Mouse (Mus musculus) stomach, postnatal 0 days (tissue): ENCODE measurements around the gene Slc25a1. TPM values are rescaled to one million over a fixed set of nuclear protein-coding genes. Genes with fewer than 3 reads are reported as not detected.

Source experiments
- ATAC-seq: fragments of 200-750 bp; cut with Nextera tagmentation; 2 replicates; pipeline ENCODE4 v1.8.0; 2017; ENCODE audit not compliant: low FRiP score, low TSS enrichment
- DNase-seq: peaks from one replicate; pipeline ENCODE4 v3.0.0-alpha.2; 2016; ENCODE audit warnings: low spot score
- H3K27ac ChIP-seq: fragments of 300-500 bp; sonication (generic); replicated peaks from 2 replicates; pipeline ENCODE4 v1.5.1; 2014; ENCODE audit warnings: mild to moderate bottlenecking, control low read depth
- H3K27me3 ChIP-seq: fragments of 300-500 bp; sonication (generic); 2 replicates; pipeline ENCODE4 v1.6.1; 2014; ENCODE audit warnings: low read length; ENCODE audit not compliant: control insufficient read depth, insufficient read depth
- H3K36me3 ChIP-seq: fragments of 300-500 bp; sonication (generic); 2 replicates; pipeline ENCODE4 v1.6.1; 2014; ENCODE audit warnings: low read length, mixed read lengths; ENCODE audit not compliant: control insufficient read depth, insufficient read depth
- H3K4me1 ChIP-seq: fragments of 300-500 bp; sonication (generic); replicated peaks from 2 replicates; pipeline ENCODE4 v1.6.1; 2014; ENCODE audit warnings: antibody characterized with exemption; ENCODE audit not compliant: control insufficient read depth, insufficient read depth
- H3K4me2 ChIP-seq: fragments of 300-500 bp; sonication (generic); replicated peaks from 2 replicates; pipeline ENCODE4 v1.6.1; 2014; ENCODE audit warnings: low read depth, mild to moderate bottlenecking, control low read depth, moderate library complexity
- H3K4me3 ChIP-seq: fragments of 300-500 bp; sonication (generic); 2 replicates; pipeline ENCODE4 v1.5.1; 2014; ENCODE audit warnings: low read depth, low read length, control low read depth
- H3K9ac ChIP-seq: fragments of 300-500 bp; sonication (generic); 2 replicates; pipeline ENCODE4 v1.6.1; 2014; ENCODE audit warnings: mild to moderate bottlenecking, low read length, control low read depth, mixed read lengths
- H3K9me3 ChIP-seq: fragments of 300-500 bp; sonication (generic); 2 replicates; pipeline ENCODE4 v1.6.1; 2016; ENCODE audit warnings: low read length; ENCODE audit not compliant: control insufficient read depth
- CTCF ChIP-seq: IDR thresholded peaks from 2 replicates; pipeline ENCODE4 v1.5.1; 2016; ENCODE audit warnings: antibody characterized with exemption, low read depth, mild to moderate bottlenecking, moderate library complexity
- EP300 ChIP-seq: optimal IDR thresholded peaks from 2 replicates; pipeline ENCODE3; 2016; ENCODE audit warnings: antibody characterized with exemption
- WGBS: fragments of 180-500 bp; shearing (Covaris S2); extraction: QIAGEN DNeasy Blood & Tissue Kit; methylation state at CpG from one replicate; pipeline ENCODE4 v1.1.7; 2014; 5-methylcytosine and 5-hydroxymethylcytosine counted together
- polyA plus RNA-seq: library from polyadenylated mRNA; unstranded; fragments of >200 nt; fragmentation: Nextera tagmentation; extraction: Ambion mirVana; gene quantifications from 2 replicates; pipeline ENCODE4 v1.2.1, GENCODE M21; 2015

The Slc25a1 gene
- polyA plus RNA-seq, 1 experiment from 2014 or later, result 219 TPM

GRCm38 (mm10) chr16:17936776-17937175 lies 8.8 kb upstream of the Slc25a1 start:
- Histone ChIP-seq H3K9ac (no peak overlapping the region), H3K27ac (peak overlapping the region; percentile 83), H3K4me3 (no peak overlapping the region), H3K9me3 (no peaks in the 10 kb centered on the region), H3K27me3 (no peaks in the 10 kb centered on the region), H3K4me1 (no peaks in the 10 kb centered on the region), H3K36me3 (no peaks in the 10 kb centered on the region), H3K4me2 (no peak overlapping the region)
- DNase-seq (peak; percentile 45), ATAC-seq (no peak)
- TF ChIP-seq EP300 (no peak), CTCF (no peak)
- WGBS, result 60% methylated on average over 10 of the region's 10 CpGs

- H3K4me1 ChIP-seq, result no peaks in the 10 kb centered on the region
- H3K27me3 ChIP-seq, result no peaks in the 10 kb centered on the region
- no peaks in the 10 kb centered on the region for H3K36me3 ChIP-seq
- ATAC-seq, result no peak
- H3K4me3 ChIP-seq, result no peak overlapping the region
- no peak overlapping the region for H3K9ac ChIP-seq
- no peak for DNase-seq
- H3K9me3 ChIP-seq, result no peaks in the 10 kb centered on the region
- peak overlapping the region; percentile 63; the same call in 1 of the 2 replicates for H3K27ac ChIP-seq
- no peak overlapping the region for H3K4me2 ChIP-seq
- no peak for TF ChIP-seq CTCF
- no peak for TF ChIP-seq EP300
- 59% methylated on average over 3 of the region's 3 CpGs for WGBS
Measured at GRCm38 (mm10) chr16:17934445-17934910, 6.5 kb upstream of the Slc25a1 start.

- DNase-seq (no peak), ATAC-seq (0 out of 2 replicates have a peak, but pooled peaks have one; percentile 5)
- 51% methylated on average over 9 of the region's 9 CpGs for WGBS
- H3K4me2 ChIP-seq, result no peak overlapping the region
- H3K4me3 ChIP-seq, result no peak overlapping the region
- no peaks in the 10 kb centered on the region for H3K9me3 ChIP-seq
- TF ChIP-seq CTCF (no peak), EP300 (no peak)
- no peaks in the 10 kb centered on the region for H3K36me3 ChIP-seq
- peak overlapping the region; percentile 63; the same call in 1 of the 2 replicates for H3K27ac ChIP-seq
- no peak overlapping the region for H3K9ac ChIP-seq
- no peaks in the 10 kb centered on the region for H3K4me1 ChIP-seq
- no peaks in the 10 kb centered on the region for H3K27me3 ChIP-seq
Measured at GRCm38 (mm10) chr16:17933594-17934444, 5.8 kb upstream of the Slc25a1 start.

GRCm38 (mm10) chr16:17931906-17932460 lies 4.0 kb upstream of the Slc25a1 start:
- ATAC-seq (no peak), DNase-seq (no peak)
- H3K9ac ChIP-seq, result no peak overlapping the region
- H3K27ac ChIP-seq, result no peak overlapping the region
- H3K4me1 ChIP-seq, result no peaks in the 10 kb centered on the region
- H3K27me3 ChIP-seq, result no peaks in the 10 kb centered on the region
- TF ChIP-seq CTCF, result no peak
- no peak for TF ChIP-seq EP300
- H3K36me3 ChIP-seq, result no peaks in the 10 kb centered on the region
- no peak overlapping the region for H3K4me2 ChIP-seq
- H3K9me3 ChIP-seq, result no peaks in the 10 kb centered on the region
- H3K4me3 ChIP-seq, result no peak overlapping the region
- 69% methylated on average over 5 of the region's 5 CpGs for WGBS

- H3K36me3 ChIP-seq, result peaks cover 4% of the 10 kb centered on the region
- H3K9ac ChIP-seq, result no peak overlapping the region
- no peak overlapping the region for H3K4me2 ChIP-seq
- TF ChIP-seq EP300 (no peak), CTCF (no peak)
- H3K9me3 ChIP-seq, result no peaks in the 10 kb centered on the region
- H3K4me1 ChIP-seq, result no peaks in the 10 kb centered on the region
- no peaks in the 10 kb centered on the region for H3K27me3 ChIP-seq
- DNase-seq (no peak), ATAC-seq (no peak)
- H3K27ac ChIP-seq, result peak overlapping the region; percentile 94; the same call in 1 of the 2 replicates
- 61% methylated on average over 2 of the region's 2 CpGs for whole genome bisulfite sequencing
- no peak overlapping the region for H3K4me3 ChIP-seq
Measured at GRCm38 (mm10) chr16:17929631-17930030, 1.6 kb upstream of the Slc25a1 start.

- no peaks in the 10 kb centered on the region for H3K9me3 ChIP-seq
- DNase-seq, result no peak
- H3K4me3 ChIP-seq, result no peak overlapping the region
- H3K4me1 ChIP-seq, result no peaks in the 10 kb centered on the region
- H3K9ac ChIP-seq, result no peak overlapping the region
- TF ChIP-seq CTCF (no peak), EP300 (no peak)
- H3K27me3 ChIP-seq, result no peaks in the 10 kb centered on the region
- H3K27ac ChIP-seq, result peak overlapping the region; percentile 94
- H3K36me3 ChIP-seq, result peaks cover 4% of the 10 kb centered on the region
- no peak overlapping the region for H3K4me2 ChIP-seq
- WGBS, result 9% methylated on average over 2 of the region's 2 CpGs
- ATAC-seq, result peak; percentile 0; the same call in 1 of the 2 replicates
Measured at GRCm38 (mm10) chr16:17929211-17929610, 1.2 kb upstream of the Slc25a1 start.
